Mouse (Mus musculus): Measurements from ENCODE around the gene Ms4a4d. TPM values are rescaled to one million over a fixed set of nuclear protein-coding genes. Genes with fewer than 3 reads are reported as not detected.

Ms4a4d gene
- polyA plus RNA-seq (2014; fragmentation: Illumina TruSeq; extraction: RNeasy Lipid Tissue Mini Kit (QIAGEN cat#74804); ENCODE audit: low read depth, low replicate concordance): 14.0 TPM

DNA sequence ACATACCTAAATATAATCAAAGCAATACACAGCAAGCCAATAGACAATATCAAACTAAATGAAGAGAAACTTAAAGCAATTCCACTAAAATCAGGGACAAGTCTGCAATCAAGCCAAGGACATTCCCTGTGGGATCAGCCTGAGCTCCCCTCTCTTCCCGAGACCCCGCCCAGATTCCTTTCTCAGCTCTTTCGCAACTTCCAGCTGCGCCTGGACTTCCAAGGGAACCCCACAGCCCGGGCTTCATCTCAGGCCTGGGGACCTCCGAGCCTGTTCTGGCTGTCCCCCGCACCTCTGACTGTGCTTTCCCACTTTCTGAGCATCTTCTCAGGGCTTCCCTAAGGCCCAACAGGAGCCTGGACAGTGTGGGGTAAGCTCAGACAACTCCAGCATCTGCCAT, at the start of gene Ms4a4d:
Gene Ms4a4d (plus strand): TSS at position 209 of the 400 bp plus-strand sequence.

DNA sequence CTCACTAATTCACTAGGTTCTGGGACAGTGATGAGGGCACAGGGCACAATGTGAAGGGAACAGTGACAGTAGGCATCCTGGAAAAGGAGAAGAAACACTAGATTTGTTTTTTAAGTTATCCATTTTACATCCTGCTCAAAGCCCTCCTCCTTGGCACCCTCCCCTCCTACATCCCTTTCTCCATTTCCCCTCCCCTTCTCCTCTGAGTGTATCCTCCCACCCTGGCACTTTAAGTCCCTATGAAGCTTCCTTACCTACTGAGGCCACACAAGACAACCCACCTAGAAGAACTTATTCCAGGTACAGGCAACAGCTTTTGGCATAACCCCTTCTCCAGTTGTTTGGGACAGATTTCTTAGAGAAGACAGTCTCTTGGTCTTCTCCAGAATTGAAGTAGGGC, 20.4 kb upstream of the Ms4a4d start, which contains the start of gene Ms4a6b:
Gene Ms4a6b (plus strand): TSS at position 267 of the 400 bp plus-strand sequence.

DNA sequence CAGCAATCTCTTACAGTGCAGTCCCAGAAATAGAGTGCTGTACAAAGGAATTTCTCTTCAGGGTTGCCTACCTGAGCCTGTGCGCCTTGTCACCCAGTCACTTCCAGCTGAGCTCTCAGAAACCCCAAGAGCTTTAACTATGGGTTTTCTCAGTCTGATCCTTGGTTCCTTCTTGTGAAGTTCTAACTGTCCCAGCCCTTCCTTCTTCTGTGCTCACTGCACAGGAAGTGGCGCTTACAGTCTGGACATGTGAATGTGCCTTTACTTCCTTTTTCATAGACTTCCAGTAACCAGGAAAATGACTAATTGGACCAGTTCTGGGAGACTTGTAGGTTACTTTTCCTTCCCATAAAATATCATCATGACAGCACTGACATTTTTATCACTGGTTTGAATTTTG, 68.0 kb downstream of the Ms4a4d start, which contains the start of gene Ms4a6d:
Gene Ms4a6d (minus strand): TSS at position 247 of the 400 bp plus-strand sequence.

Other genes starting within 250 kb of the Ms4a4d start
- gene Ms4a14, start 222.3 kb upstream of the Ms4a4d start, polyA plus RNA-seq (2014; fragmentation: Illumina TruSeq; extraction: RNeasy Lipid Tissue Mini Kit (QIAGEN cat#74804); ENCODE audit: low read depth, low replicate concordance): 0.16 TPM
- 1.3 TPM for gene Ms4a7, start 200.7 kb upstream of the Ms4a4d start, polyA plus RNA-seq (2014; fragmentation: Illumina TruSeq; extraction: RNeasy Lipid Tissue Mini Kit (QIAGEN cat#74804); ENCODE audit: low read depth, low replicate concordance)
- gene Ms4a4a, start 161.3 kb upstream of the Ms4a4d start, polyA plus RNA-seq (2014; fragmentation: Illumina TruSeq; extraction: RNeasy Lipid Tissue Mini Kit (QIAGEN cat#74804); ENCODE audit: low read depth, low replicate concordance): not detected
- 1.3 TPM for gene Ms4a4c, start 132.0 kb upstream of the Ms4a4d start, polyA plus RNA-seq (2014; fragmentation: Illumina TruSeq; extraction: RNeasy Lipid Tissue Mini Kit (QIAGEN cat#74804); ENCODE audit: low read depth, low replicate concordance)
- 5.0 TPM for gene Ms4a4b, start 93.2 kb upstream of the Ms4a4d start, polyA plus RNA-seq (2014; fragmentation: Illumina TruSeq; extraction: RNeasy Lipid Tissue Mini Kit (QIAGEN cat#74804); ENCODE audit: low read depth, low replicate concordance)
- gene Ms4a6c, start 67.4 kb upstream of the Ms4a4d start, polyA plus RNA-seq (2014; fragmentation: Illumina TruSeq; extraction: RNeasy Lipid Tissue Mini Kit (QIAGEN cat#74804); ENCODE audit: low read depth, low replicate concordance): 6.4 TPM
- gene Gm8369, start 50.9 kb upstream of the Ms4a4d start, polyA plus RNA-seq (2014; fragmentation: Illumina TruSeq; extraction: RNeasy Lipid Tissue Mini Kit (QIAGEN cat#74804); ENCODE audit: low read depth, low replicate concordance): 1.2 TPM
- 3.3 TPM for gene Ms4a6b, start 20.3 kb upstream of the Ms4a4d start, polyA plus RNA-seq (2014; fragmentation: Illumina TruSeq; extraction: RNeasy Lipid Tissue Mini Kit (QIAGEN cat#74804); ENCODE audit: low read depth, low replicate concordance)
- gene Ms4a6d, start 68.0 kb downstream of the Ms4a4d start, polyA plus RNA-seq (2014; fragmentation: Illumina TruSeq; extraction: RNeasy Lipid Tissue Mini Kit (QIAGEN cat#74804); ENCODE audit: low read depth, low replicate concordance): 2.6 TPM
- not detected for gene Ms4a2, start 86.9 kb downstream of the Ms4a4d start, polyA plus RNA-seq (2014; fragmentation: Illumina TruSeq; extraction: RNeasy Lipid Tissue Mini Kit (QIAGEN cat#74804); ENCODE audit: low read depth, low replicate concordance)
- not detected for gene Ms4a3, start 104.0 kb downstream of the Ms4a4d start, polyA plus RNA-seq (2014; fragmentation: Illumina TruSeq; extraction: RNeasy Lipid Tissue Mini Kit (QIAGEN cat#74804); ENCODE audit: low read depth, low replicate concordance)
- gene Oosp2, start 123.8 kb downstream of the Ms4a4d start, polyA plus RNA-seq (2014; fragmentation: Illumina TruSeq; extraction: RNeasy Lipid Tissue Mini Kit (QIAGEN cat#74804); ENCODE audit: low read depth, low replicate concordance): not detected
- gene Oosp1, start 154.3 kb downstream of the Ms4a4d start, polyA plus RNA-seq (2014; fragmentation: Illumina TruSeq; extraction: RNeasy Lipid Tissue Mini Kit (QIAGEN cat#74804); ENCODE audit: low read depth, low replicate concordance): not detected
- gene Oosp3, start 160.3 kb downstream of the Ms4a4d start, polyA plus RNA-seq (2014; fragmentation: Illumina TruSeq; extraction: RNeasy Lipid Tissue Mini Kit (QIAGEN cat#74804); ENCODE audit: low read depth, low replicate concordance): not detected
- not detected for gene Gif, start 210.8 kb downstream of the Ms4a4d start, polyA plus RNA-seq (2014; fragmentation: Illumina TruSeq; extraction: RNeasy Lipid Tissue Mini Kit (QIAGEN cat#74804); ENCODE audit: low read depth, low replicate concordance)
- 35.4 TPM for gene Mrpl16, start 233.6 kb downstream of the Ms4a4d start, polyA plus RNA-seq (2014; fragmentation: Illumina TruSeq; extraction: RNeasy Lipid Tissue Mini Kit (QIAGEN cat#74804); ENCODE audit: low read depth, low replicate concordance)

Data from liver, adult 10 weeks (tissue).